Mouse (Mus musculus) kidney, embryonic 15.5 days (tissue): ENCODE results near the gene Plce1. TPM values are rescaled to one million over a fixed set of nuclear protein-coding genes. Genes with fewer than 3 reads are reported as not detected.
A peak's percentile ranks its signal among the peaks of the same experiment; 100 is the strongest.

Source experiments
- ATAC-seq: fragments of 200-750 bp; cut with Nextera tagmentation; replicated peaks from 2 replicates; pipeline ENCODE4 v1.8.0; 2017; ENCODE audit warnings: moderate TSS enrichment; ENCODE audit not compliant: low FRiP score
- H3K27ac ChIP-seq: fragments of 300-500 bp; sonication (generic); 2 replicates; pipeline ENCODE4 v1.5.1; 2015; ENCODE audit warnings: mild to moderate bottlenecking, inconsistent platforms
- H3K27me3 ChIP-seq: fragments of 300-500 bp; sonication (generic); 2 replicates; pipeline ENCODE4 v1.6.1; 2015; ENCODE audit warnings: inconsistent platforms
- H3K36me3 ChIP-seq: fragments of 300-500 bp; sonication (generic); 2 replicates; pipeline ENCODE4 v1.6.1; 2015; ENCODE audit warnings: inconsistent platforms
- H3K4me1 ChIP-seq: fragments of 300-500 bp; sonication (generic); 2 replicates; pipeline ENCODE4 v1.6.1; 2015; ENCODE audit warnings: inconsistent platforms
- H3K4me2 ChIP-seq: fragments of 300-500 bp; sonication (generic); 2 replicates; pipeline ENCODE4 v1.6.1; 2015; ENCODE audit warnings: moderate library complexity, mild to moderate bottlenecking, inconsistent platforms
- H3K4me3 ChIP-seq: fragments of 300-500 bp; sonication (generic); replicated peaks from 2 replicates; pipeline ENCODE4 v1.5.1; 2015; ENCODE audit warnings: mild to moderate bottlenecking, inconsistent platforms
- H3K9ac ChIP-seq: fragments of 300-500 bp; sonication (generic); 2 replicates; pipeline ENCODE4 v1.6.1; 2015; ENCODE audit warnings: mild to moderate bottlenecking, inconsistent platforms
- H3K9me3 ChIP-seq: fragments of 300-500 bp; sonication (generic); replicated peaks from 2 replicates; pipeline ENCODE4 v1.6.1; 2016; ENCODE audit warnings: inconsistent platforms
- WGBS: fragments of 180-500 bp; shearing (Covaris S2); methylation state at CpG from one replicate; pipeline ENCODE4 v1.1.7; 2015; ENCODE audit warnings: mixed read lengths; 5-methylcytosine and 5-hydroxymethylcytosine counted together
- polyA plus RNA-seq: library from polyadenylated mRNA; unstranded; fragments of >200 nt; fragmentation: Nextera tagmentation; extraction: Ambion mirVana; gene quantifications from 2 replicates; pipeline ENCODE4 v1.2.1, GENCODE M21; 2015

Plce1 gene
- polyA plus RNA-seq, 1 experiment from 2014 or later, result 3.6 TPM

DNA sequence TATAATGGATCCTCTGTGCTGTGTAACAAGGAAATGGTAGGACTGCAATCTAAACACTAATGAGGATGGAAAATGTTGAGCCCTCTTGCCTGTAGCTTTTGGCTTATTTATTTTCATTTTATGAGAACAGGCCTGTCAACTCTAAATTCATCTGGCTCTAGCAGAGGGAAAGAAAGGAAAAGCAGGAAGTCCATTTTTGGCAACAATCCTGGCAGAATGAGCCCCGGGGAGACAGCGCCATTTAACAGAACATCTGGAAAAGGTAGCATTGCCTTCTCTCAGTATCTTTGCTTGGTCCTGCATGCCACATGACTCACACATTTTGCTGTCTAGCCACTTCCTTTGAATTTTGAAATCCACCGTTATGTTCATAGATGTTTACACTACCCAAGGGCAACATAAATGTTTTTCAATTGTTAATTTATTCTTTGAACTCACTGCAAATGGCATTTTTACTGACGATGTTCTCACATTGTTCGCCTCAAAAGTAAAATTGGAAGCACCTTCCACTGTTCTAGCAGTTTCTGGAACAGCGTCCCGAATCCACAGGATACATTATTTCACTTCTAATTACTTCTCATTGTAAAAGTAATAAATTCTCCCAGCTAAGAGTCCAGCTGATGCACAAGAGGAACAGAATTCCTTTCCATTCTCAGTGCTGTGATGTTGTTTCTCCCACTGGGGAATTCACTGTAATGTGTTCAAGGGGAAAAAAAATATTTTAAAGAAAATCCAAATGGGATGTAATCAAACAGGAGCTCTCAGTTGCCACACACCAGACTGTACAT, 278.0 kb downstream of the Plce1 start:
- Histone ChIP-seq H3K9ac (no peak overlapping the region), H3K27me3 (no peaks in the 10 kb centered on the region), H3K4me1 (0 out of 2 replicates have a peak, but pooled peaks cover 5% of the 10 kb centered on the region), H3K4me3 (no peak overlapping the region), H3K36me3 (no peaks in the 10 kb centered on the region), H3K27ac (0 out of 2 replicates have a peak overlapping the region, but pooled peaks have one; percentile 2), H3K4me2 (no peak overlapping the region), H3K9me3 (no peaks in the 10 kb centered on the region)
- ATAC-seq, result no peak
- 54% methylated on average over 7 of the region's 7 CpGs for WGBS

DNA sequence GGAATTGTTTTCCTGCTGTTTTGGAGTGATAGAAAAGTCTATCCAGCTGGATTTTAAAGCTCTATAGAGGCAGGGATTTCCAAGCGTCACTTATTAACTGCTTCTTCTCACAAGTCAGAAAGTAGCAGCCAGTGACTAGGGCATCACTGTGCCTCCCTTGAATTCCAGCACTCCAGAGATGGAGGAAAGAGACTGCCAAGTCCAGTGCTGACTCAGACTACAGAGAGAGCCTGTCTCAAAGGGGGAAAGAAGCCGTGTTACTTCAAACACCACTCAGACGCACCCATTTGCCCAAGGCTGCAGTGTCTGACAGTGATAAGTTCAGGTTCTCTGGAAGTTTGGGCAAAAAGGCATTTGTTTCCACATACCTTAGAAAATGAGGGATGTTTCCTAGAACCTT, 279.5 kb downstream of the Plce1 start:
- H3K27ac ChIP-seq, result no peak overlapping the region
- H3K27me3 ChIP-seq, result no peaks in the 10 kb centered on the region
- no peak overlapping the region for H3K9ac ChIP-seq
- H3K4me3 ChIP-seq, result no peak overlapping the region
- H3K4me2 ChIP-seq, result no peak overlapping the region
- H3K9me3 ChIP-seq, result no peaks in the 10 kb centered on the region
- H3K4me1 ChIP-seq, result 0 out of 2 replicates have a peak, but pooled peaks cover 5% of the 10 kb centered on the region
- 70% methylated on average over 3 of the region's 3 CpGs for WGBS
- no peak for ATAC-seq
- H3K36me3 ChIP-seq, result no peaks in the 10 kb centered on the region

DNA sequence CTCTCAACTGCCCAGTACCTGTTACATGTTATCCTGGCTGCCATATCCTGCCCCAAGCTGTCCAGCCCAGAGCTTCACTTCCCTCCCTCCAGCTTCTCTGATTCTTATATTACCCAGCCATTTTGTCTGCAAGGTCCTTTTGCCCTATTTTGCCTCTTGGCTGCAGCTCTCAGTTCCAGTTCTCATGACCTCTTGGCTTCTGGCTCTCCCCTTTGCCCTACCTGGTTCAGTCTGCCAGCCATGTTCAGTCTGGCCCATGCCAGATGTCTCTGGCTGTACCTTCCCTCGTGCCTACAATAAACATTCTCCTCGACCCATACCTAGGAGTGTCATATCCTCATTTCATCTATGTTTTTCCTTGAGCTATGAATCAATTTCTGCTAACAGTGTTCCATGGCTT, 285.4 kb downstream of the Plce1 start:
- no peaks in the 10 kb centered on the region for H3K36me3 ChIP-seq
- no peaks in the 10 kb centered on the region for H3K4me1 ChIP-seq
- no peak overlapping the region for H3K27ac ChIP-seq
- no peak overlapping the region for H3K4me3 ChIP-seq
- WGBS, result 64% methylated on average over 2 of the region's 2 CpGs
- no peaks in the 10 kb centered on the region for H3K9me3 ChIP-seq
- no peak overlapping the region for H3K9ac ChIP-seq
- ATAC-seq, result no peak
- H3K4me2 ChIP-seq, result no peak overlapping the region
- no peaks in the 10 kb centered on the region for H3K27me3 ChIP-seq

DNA sequence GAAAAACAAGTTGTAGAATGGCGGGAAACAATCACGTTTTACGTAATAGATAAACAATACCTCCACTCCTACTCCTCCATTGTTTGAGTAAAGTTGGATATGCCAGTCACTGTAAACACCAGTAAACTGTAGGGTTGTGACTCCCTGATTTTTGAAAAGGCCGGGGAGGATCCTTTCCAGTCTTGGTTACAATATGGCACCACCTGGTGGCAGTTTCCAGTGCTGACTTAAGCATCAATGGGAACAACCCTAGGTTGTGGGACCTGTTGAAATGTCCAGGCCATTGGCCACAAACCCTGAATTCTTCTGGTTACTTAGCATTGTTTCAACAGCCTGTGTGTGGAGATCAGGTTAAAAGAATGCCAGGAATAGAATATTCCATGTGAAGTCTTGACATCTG, 294.6 kb downstream of the Plce1 start:
- Histone ChIP-seq H3K36me3 (no peaks in the 10 kb centered on the region), H3K4me1 (no peaks in the 10 kb centered on the region), H3K4me2 (no peak overlapping the region), H3K27ac (no peak overlapping the region), H3K4me3 (no peak overlapping the region), H3K9ac (no peak overlapping the region), H3K9me3 (no peaks in the 10 kb centered on the region), H3K27me3 (no peaks in the 10 kb centered on the region)
- WGBS, result 49% methylated on average over 4 of the region's 4 CpGs
- ATAC-seq, result no peak

GRCm38 (mm10) chr19:38778805-38779204, 297.9 kb downstream of the Plce1 start:
- Histone ChIP-seq H3K9me3 (no peaks in the 10 kb centered on the region), H3K4me1 (no peaks in the 10 kb centered on the region), H3K27ac (no peak overlapping the region), H3K4me3 (no peak overlapping the region), H3K4me2 (no peak overlapping the region), H3K9ac (no peak overlapping the region), H3K27me3 (no peaks in the 10 kb centered on the region), H3K36me3 (no peaks in the 10 kb centered on the region)
- no peak for ATAC-seq
- 47% methylated on average over 2 of the region's 2 CpGs for WGBS

DNA sequence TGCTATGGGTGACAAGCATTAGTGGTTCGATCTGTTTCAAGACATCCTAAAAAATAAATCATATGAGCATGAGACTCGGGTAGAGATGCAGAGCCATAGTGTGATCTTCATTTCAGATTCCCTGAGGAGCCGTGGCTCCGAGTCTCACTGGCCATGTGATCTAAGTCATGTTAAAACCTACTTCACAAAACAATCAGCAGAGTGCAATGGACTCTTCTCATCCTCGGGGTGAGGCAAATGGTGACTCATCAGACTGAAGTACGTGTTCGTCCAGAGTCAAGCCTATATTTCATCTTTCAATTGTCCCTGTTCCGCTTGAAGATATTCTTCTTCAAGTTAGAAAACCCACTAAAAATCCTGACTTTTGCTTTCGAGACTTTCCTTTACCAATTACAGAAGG, 302.6 kb downstream of the Plce1 start:
- Histone ChIP-seq H3K4me2 (no peak overlapping the region), H3K4me3 (no peak overlapping the region), H3K4me1 (no peaks in the 10 kb centered on the region), H3K27ac (no peak overlapping the region), H3K27me3 (no peaks in the 10 kb centered on the region), H3K9me3 (no peaks in the 10 kb centered on the region), H3K36me3 (peaks cover 10% of the 10 kb centered on the region; the same call in 1 of the 2 replicates), H3K9ac (no peak overlapping the region)
- 82% methylated on average over 9 of the region's 9 CpGs for WGBS
- no peak for ATAC-seq

DNA sequence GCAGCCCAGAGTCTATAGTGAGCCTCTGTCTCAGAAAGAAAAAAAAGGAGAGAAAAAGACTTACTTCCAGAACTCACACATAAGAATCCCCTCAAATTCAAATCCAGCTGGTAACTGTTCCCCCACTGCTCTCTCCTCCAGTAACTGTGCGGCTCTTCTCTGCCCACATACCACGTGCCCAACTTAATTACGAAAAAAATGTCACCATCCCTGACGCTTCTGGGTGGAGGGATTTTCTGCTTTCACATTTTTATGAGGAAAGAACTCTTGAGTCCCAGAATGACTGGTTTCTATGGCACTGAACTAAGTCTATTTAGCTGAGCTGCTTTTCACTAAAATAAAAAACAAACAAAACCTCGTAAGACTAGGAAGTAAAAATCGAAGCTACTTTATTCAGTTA, 306.8 kb downstream of the Plce1 start:
- no peak overlapping the region for H3K27ac ChIP-seq
- no peaks in the 10 kb centered on the region for H3K9me3 ChIP-seq
- no peak overlapping the region for H3K4me2 ChIP-seq
- no peak for ATAC-seq
- H3K4me3 ChIP-seq, result no peak overlapping the region
- no peaks in the 10 kb centered on the region for H3K27me3 ChIP-seq
- no peak overlapping the region for H3K9ac ChIP-seq
- peaks cover 52% of the 10 kb centered on the region for H3K36me3 ChIP-seq
- 89% methylated on average over 6 of the region's 6 CpGs for WGBS
- no peaks in the 10 kb centered on the region for H3K4me1 ChIP-seq

DNA sequence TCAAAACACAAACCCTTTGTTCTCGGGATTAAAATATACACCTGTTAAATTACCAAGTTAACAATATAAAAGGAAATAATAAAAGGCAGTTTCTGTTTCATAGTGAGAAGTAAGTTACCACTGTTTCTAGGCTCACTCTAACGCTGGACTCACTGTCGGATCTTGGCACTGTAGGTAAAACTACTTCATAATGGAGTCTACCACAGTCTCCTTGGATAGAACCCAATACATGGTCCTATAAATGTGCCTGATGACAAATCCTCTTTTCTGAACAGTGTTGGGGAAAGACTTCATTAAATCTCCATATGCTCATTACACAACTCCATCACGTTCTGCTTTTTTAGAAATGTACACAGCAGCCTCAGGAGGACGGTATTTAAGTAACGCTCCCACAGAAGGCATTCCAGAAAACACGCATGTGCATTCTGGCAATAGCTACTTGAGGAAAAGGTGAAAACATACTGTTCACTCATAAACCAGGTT, 312.7 kb downstream of the Plce1 start:
- H3K27ac ChIP-seq, result no peak overlapping the region
- H3K9ac ChIP-seq, result no peak overlapping the region
- H3K9me3 ChIP-seq, result no peaks in the 10 kb centered on the region
- H3K36me3 ChIP-seq, result peaks cover 96% of the 10 kb centered on the region
- ATAC-seq, result no peak
- 93% methylated on average over 7 of the region's 7 CpGs for WGBS
- no peaks in the 10 kb centered on the region for H3K27me3 ChIP-seq
- no peaks in the 10 kb centered on the region for H3K4me1 ChIP-seq
- H3K4me3 ChIP-seq, result no peak overlapping the region
- no peak overlapping the region for H3K4me2 ChIP-seq

- H3K4me1 ChIP-seq, result no peaks in the 10 kb centered on the region
- H3K27ac ChIP-seq, result no peak overlapping the region
- no peaks in the 10 kb centered on the region for H3K27me3 ChIP-seq
- H3K4me2 ChIP-seq, result no peak overlapping the region
- H3K4me3 ChIP-seq, result no peak overlapping the region
- no peak for ATAC-seq
- no peaks in the 10 kb centered on the region for H3K9me3 ChIP-seq
- 54% methylated on average over 5 of the region's 5 CpGs for whole genome bisulfite sequencing
- H3K9ac ChIP-seq, result no peak overlapping the region
- peaks cover 91% of the 10 kb centered on the region for H3K36me3 ChIP-seq
These were observed 315.6 kb downstream of the Plce1 start for GRCm38 (mm10) chr19:38796546-38796945.

DNA sequence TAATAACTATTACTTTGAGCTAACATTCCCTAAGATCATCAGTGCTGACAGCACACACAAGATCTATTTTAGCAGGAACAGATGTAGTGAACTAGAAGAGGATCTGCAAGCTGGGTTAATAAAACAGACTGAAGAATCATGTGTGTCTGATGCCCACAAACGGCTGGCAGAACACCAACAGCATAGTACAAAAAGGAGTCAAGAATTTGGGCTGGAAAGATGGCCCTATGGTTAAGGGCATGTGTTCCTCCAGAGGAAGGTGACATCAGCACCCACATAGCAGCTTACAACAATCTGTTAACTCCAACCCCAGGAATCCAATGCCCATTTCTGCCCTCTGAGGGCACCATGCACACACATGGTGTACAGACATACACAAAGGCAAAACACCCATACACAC, 317.4 kb downstream of the Plce1 start:
- peaks cover 91% of the 10 kb centered on the region for H3K36me3 ChIP-seq
- H3K4me1 ChIP-seq, result no peaks in the 10 kb centered on the region
- no peak for ATAC-seq
- H3K27me3 ChIP-seq, result no peaks in the 10 kb centered on the region
- H3K4me2 ChIP-seq, result no peak overlapping the region
- no peak overlapping the region for H3K9ac ChIP-seq
- H3K9me3 ChIP-seq, result no peaks in the 10 kb centered on the region
- WGBS, result 86% methylated on average over 1 of the region's 1 CpGs
- H3K27ac ChIP-seq, result no peak overlapping the region
- H3K4me3 ChIP-seq, result no peak overlapping the region

- Histone ChIP-seq H3K36me3 (peaks cover 91% of the 10 kb centered on the region), H3K4me1 (no peaks in the 10 kb centered on the region), H3K27ac (no peak overlapping the region), H3K4me2 (no peak overlapping the region), H3K9ac (no peak overlapping the region), H3K9me3 (no peaks in the 10 kb centered on the region), H3K4me3 (no peak overlapping the region), H3K27me3 (no peaks in the 10 kb centered on the region)
- ATAC-seq, result no peak
- WGBS, result 92% methylated on average over 6 of the region's 6 CpGs
These were observed 317.9 kb downstream of the Plce1 start for GRCm38 (mm10) chr19:38798801-38799200.

DNA sequence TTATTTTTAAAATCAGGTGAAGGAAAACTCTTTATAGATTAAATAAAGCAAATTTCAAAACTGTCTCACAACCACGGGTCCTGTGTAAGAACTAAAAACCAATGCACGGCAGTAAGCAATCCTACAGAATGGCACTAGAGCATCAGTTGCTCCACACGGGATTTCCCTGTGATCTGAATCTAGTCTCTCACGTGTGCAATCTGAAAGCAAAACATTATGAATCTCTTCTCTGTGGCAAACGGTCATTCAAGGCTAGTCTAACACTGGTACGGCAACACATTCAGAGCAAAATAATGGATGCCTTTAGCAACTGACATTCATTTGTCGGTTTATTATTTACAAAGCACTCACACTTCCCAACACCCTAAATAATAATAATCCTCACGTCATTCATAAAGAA, 337.3 kb downstream of the Plce1 start:
- peak overlapping the region; percentile 79 for H3K4me2 ChIP-seq
- WGBS, result 31% methylated on average over 8 of the region's 8 CpGs
- no peaks in the 10 kb centered on the region for H3K9me3 ChIP-seq
- peak overlapping the region; percentile 72 for H3K9ac ChIP-seq
- ATAC-seq, result no peak
- no peaks in the 10 kb centered on the region for H3K27me3 ChIP-seq
- peak overlapping the region; percentile 89 for H3K4me3 ChIP-seq
- peaks cover 15% of the 10 kb centered on the region for H3K4me1 ChIP-seq
- H3K27ac ChIP-seq, result no peak overlapping the region
- peaks cover 32% of the 10 kb centered on the region for H3K36me3 ChIP-seq
